Mouse (Mus musculus) NIH3T3 (cell line): ENCODE results near the gene Bloc1s4.
A peak's percentile ranks its signal among the peaks of the same experiment; 100 is the strongest.

Experiments used
- DNase-seq: peaks from one replicate; pipeline ENCODE4 v3.0.0-alpha.2; 2012; ENCODE audit warnings: low read depth

Bloc1s4 gene

GRCm38 (mm10) chr5:36739829-36740228, 8.6 kb downstream of the Bloc1s4 start:
- DNase-seq = peak; percentile 81

- DNase-seq = peak; percentile 72
Measured at GRCm38 (mm10) chr5:36738799-36739615, 9.4 kb downstream of the Bloc1s4 start.

GRCm38 (mm10) chr5:36737765-36738164, 10.7 kb downstream of the Bloc1s4 start:
- DNase-seq = no peak

DNA sequence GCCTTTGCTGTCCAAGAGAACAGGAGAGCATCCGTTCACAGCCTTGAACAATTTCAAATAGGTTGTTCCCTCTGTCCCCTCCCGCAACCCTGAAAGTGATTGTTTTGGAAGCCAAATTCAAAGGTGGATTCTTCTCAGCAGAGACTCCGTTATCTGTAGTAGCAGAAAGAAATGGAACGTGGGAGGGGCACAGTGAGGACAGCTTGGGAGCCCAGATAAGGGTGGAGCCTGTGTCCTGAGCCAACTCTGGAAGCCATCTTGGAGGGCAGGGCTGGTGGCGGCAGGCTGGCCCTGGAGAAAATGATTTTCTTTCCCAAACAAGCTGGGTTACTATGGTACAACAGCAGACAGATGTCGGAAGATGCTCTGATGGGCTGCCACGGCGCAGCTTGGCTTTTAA, 12.4 kb downstream of the Bloc1s4 start:
- DNase-seq = no peak

DNA sequence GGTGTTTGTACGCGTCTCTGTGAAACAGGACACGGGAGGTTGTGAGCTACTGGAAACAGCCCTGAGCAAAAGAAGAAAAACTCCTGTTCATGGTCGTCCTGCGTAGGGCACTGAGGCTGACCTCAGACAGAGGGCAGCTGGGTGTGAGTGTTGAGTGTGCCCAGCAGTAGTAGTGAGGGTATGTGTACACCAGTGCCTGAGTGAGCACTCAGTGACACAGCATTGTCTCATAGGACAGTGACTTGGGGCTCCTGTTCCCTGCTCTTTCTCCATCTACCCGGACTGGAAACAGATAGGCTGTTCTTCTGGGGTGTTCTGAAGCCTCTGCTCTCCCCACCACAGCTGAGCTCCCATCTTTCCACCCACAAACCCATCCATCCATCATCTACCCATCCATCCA, 13.3 kb downstream of the Bloc1s4 start:
- no peak for DNase-seq

DNA sequence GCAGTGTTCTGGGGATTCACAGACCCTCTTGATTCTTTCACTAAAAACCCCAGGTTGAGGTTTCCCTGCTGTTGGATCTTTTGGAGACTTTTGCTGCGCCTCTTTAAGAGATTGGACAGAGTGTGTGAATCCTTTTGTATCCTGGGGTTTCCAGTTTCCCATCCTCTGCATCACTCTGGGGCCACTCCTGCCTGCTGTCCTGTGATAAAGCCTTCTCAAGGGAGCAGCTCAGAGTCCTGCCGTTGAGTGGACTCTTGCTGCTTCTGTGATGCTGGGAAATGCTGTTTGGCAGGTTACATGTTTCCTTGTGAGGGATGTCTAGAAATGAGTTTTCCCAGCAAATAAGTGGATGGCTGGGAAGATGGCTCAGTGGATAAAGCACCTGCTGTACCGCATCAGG, 15.0 kb downstream of the Bloc1s4 start:
- no peak for DNase-seq

- peak; percentile 71 for DNase-seq
Measured at GRCm38 (mm10) chr5:36731901-36732652, 16.4 kb downstream of the Bloc1s4 start.

GRCm38 (mm10) chr5:36730689-36731088, 17.8 kb downstream of the Bloc1s4 start:
- peak; percentile 54 for DNase-seq

DNA sequence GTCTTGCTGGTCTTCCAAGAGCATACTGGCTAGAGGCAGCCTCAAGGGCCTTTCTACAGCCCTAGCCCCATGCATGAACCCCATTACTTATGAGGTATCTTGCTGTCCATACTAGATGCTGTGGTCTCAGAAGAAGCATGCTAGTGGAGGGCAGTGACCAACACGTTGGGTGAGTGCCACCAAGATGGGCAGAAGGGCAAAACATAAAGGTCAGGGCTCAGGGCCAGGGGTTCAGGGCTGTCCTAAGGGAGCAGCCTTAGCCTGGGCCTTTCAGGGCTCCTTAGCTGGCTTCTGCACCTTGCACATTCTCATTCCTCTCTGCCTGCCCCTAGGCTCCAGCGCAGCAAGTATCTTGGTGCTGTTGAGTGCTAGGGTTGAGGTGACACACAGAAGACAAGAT, 18.5 kb downstream of the Bloc1s4 start:
- no peak for DNase-seq

GRCm38 (mm10) chr5:36729086-36729473, 19.4 kb downstream of the Bloc1s4 start:
- DNase-seq = no peak

GRCm38 (mm10) chr5:36728403-36729085, 19.9 kb downstream of the Bloc1s4 start:
- DNase-seq = no peak

- peak; percentile 69 for DNase-seq
Measured at GRCm38 (mm10) chr5:36727776-36728175, 20.7 kb downstream of the Bloc1s4 start.

DNA sequence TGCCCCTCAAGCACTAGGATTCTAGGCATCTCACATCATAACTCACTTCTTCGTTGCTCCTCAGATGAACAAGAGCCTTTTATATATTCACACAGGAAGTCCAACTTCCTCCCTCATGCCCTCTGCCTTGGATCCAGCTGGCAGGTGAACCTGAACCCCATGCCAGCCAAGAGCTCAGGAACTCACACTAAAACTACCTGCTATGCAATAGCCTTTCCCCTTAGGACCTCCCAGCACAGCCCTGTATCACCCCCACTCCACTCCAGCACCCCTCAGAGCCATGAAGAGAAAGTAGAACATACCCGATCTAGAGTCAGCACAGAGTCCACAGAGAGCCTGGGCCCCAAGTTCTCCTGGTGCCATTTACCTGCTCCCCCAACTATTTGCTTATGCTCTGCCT, 21.3 kb downstream of the Bloc1s4 start:
- DNase-seq = no peak

DNA sequence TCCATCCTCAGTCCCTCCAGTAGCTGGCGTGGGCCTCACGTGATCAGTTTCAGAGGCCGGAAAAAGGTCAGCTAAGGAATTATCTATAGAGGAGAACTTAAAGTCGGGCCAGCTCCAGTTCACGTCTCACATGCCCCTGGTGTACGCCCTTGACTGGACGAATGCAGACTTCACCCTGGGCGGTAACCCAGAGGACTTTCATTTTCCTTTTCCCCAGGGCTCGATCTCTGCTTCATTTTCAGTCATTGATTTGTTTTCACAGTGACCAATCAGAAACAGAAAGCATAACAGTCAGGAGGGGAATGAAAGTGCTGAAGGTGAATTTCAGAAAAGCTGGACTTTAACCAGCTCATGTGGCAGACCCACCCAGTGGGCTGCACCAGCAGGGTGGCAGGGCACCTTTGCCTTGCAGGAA, 22.1 kb downstream of the Bloc1s4 start:
- no peak for DNase-seq

DNA sequence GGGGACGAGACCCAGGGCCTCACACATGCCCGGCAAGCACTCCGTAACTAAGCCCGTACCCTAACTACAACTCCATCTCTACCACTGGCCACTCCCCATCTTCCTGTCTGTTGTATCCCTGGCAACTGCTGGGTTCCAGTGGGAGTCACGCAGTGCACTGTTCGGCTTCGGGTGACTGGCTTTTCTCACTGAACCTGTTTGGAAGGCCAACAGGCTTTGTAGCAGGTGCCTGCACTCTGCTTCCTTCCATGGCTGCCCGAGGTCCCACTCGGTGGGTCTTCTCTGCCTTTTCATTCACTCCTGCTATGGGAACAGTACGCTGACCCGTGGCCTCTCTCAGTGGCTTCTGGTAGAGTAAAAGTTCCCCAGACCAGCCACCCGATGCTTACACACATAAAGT, 22.6 kb downstream of the Bloc1s4 start:
- no peak for DNase-seq

DNA sequence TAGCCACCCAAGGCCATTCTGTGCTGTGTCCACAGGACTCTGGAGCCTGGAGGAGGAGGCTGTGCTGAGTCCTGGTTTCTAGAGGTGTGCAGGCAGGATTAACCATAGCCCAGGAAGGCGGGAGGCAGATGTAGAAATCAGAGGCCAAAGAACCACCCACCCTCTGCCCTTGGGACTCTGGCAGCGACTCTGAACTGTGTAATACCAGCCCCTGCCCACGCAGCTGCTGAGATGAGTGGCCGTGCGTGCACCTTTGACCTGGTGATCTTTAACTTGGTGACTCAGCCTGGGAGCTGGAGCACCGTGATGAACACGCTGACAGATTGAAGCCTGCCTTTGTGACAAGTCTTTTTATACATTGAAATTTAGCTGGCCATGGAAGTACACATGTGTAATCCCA, 24.2 kb downstream of the Bloc1s4 start:
- peak; percentile 78 for DNase-seq

DNA sequence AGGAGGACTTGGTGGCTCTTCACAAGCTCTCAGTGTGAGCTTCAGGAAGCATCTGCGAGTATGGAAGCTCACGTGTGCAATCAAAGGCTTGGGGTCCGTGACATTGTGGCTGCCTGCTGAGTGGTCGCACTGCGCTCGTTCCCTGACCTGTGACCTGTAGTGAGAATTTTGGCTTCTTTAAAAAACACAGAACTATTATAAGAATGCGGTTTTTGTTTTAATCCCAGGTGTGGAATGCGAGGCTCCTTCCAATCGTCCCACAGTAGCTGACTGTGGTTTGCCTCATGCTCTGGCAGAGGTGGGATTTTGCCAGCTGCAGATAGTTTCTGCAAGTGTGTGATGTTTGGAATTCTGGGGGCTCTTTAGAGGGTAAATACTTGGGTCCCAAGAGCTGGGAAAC, 25.1 kb downstream of the Bloc1s4 start:
- DNase-seq = no peak

DNA sequence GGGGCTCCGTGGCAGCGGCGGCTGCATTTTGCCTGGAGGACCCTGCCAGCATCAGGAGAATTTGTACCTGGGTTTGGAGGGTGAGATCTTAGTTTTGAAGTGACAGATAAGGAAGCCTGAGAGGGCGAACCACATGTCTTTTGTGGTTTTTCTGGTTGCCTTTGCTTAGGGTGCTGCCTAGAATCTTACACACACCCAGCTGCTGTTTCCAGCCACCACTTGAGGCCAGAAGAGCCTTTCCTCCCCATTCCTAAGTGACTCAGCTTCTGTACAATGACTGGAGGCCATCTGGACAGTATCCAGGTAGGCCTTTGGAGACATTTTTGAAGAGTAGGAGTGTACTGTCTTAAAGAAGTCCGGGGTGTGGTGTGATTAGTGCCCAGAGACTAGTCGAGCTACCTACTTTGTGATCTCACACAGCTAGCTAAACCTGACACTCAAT, 26.0 kb downstream of the Bloc1s4 start:
- peak; percentile 92 for DNase-seq

- peak; percentile 58 for DNase-seq
Measured at GRCm38 (mm10) chr5:36720710-36721375, 27.6 kb downstream of the Bloc1s4 start.

GRCm38 (mm10) chr5:36720219-36720618, 28.2 kb downstream of the Bloc1s4 start:
- no peak for DNase-seq

DNA sequence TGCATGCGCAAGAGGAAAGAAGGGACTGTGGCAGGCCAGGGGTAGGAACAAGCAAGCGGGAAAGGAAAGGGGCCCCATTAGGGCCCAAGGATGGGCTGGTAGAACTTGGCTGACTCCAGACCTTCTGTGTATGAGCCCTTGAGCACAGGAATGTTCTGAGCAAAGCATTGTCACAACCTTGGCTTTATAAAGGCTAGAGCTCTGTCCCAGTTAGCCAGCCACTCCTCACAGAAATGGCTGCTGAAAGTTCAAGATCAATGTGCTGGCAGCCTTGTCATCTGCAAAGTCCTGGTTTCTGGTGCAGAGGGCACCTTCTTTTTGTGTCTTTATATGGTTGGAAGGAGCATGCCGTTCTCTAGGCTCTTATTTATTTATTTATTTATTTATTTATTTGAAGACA, 28.8 kb downstream of the Bloc1s4 start:
- no peak for DNase-seq

GRCm38 (mm10) chr5:36719135-36719534, 29.3 kb downstream of the Bloc1s4 start:
- no peak for DNase-seq
